ENCODE assay signal across 12 mouse cellular contexts in genomic region chr13:56588454-56589117, GRCm38 (mm10). TPM values are rescaled to one million over a fixed set of nuclear protein-coding genes. Genes with fewer than 3 reads are reported as not detected.
DNase-seq lines count a peak whose midpoint lies in the region; ATAC-seq and TF ChIP-seq lines count a peak whose summit lies in the region.
"Had no signal": no experiment of that assay in that cellular context is flagged by ENCODE, and none has a peak within 500 bp of the region (broad histone marks: within the 10 kb centered on the region; RNA-seq: fewer than 3 reads in every experiment).

No protein-coding gene starts in this region.

- 39% methylated on average over 14 of the region's 14 CpGs for WGBS in lung, embryonic 14.5 days
- WGBS in embryonic facial prominence, embryonic 12.5 days = 84% methylated on average over 14 of the region's 14 CpGs
- 41% methylated on average over 14 of the region's 14 CpGs for WGBS in intestine, embryonic 16.5 days
- WGBS in stomach, embryonic 16.5 days = 48% methylated on average over 14 of the region's 14 CpGs

- H3K27ac ChIP-seq in lung, embryonic 14.5 days (ENCODE audit: low read depth) = peak overlapping the region; percentile 87
- H3K27ac ChIP-seq in embryonic facial prominence, embryonic 12.5 days = 0 out of 2 replicates have a peak overlapping the region, but pooled peaks have one; percentile 30
- peak overlapping the region; percentile 87 for H3K27ac ChIP-seq in intestine, embryonic 16.5 days (ENCODE audit: low read length)
- peak overlapping the region; percentile 56 for H3K27ac ChIP-seq in stomach, embryonic 16.5 days (ENCODE audit: low read length)
- H3K27ac ChIP-seq: left cerebral cortex, adult 2 months had no signal

- H3K4me3 ChIP-seq in lung, embryonic 14.5 days (ENCODE audit: low read depth, low read length) = no peak overlapping the region
- H3K4me3 ChIP-seq in embryonic facial prominence, embryonic 12.5 days = no peak overlapping the region
- H3K4me3 ChIP-seq in intestine, embryonic 16.5 days (ENCODE audit: low read length) = no peak overlapping the region
- H3K4me3 ChIP-seq in stomach, embryonic 16.5 days (replicated peaks; ENCODE audit: low read length) = no peak overlapping the region
- H3K4me3 ChIP-seq: left cerebral cortex, adult 2 months had no signal

- no peak overlapping the region; the same call in 1 of the 2 replicates for H3K4me2 ChIP-seq in lung, embryonic 14.5 days
- H3K4me2 ChIP-seq in embryonic facial prominence, embryonic 12.5 days (replicated peaks) = no peak overlapping the region
- no peak overlapping the region; the same call in 1 of the 2 replicates for H3K4me2 ChIP-seq in intestine, embryonic 16.5 days (ENCODE audit: low read depth, low read length)
- H3K4me2 ChIP-seq in stomach, embryonic 16.5 days (ENCODE audit: low read depth, low read length) = no peak overlapping the region
- H3K4me2 ChIP-seq: midbrain, embryonic 11.5 days had no signal

- H3K9ac ChIP-seq in lung, embryonic 14.5 days = no peak overlapping the region
- no peak overlapping the region for H3K9ac ChIP-seq in embryonic facial prominence, embryonic 12.5 days
- peak overlapping the region; percentile 41 for H3K9ac ChIP-seq in intestine, embryonic 16.5 days (ENCODE audit: low read depth, low read length)
- H3K9ac ChIP-seq in stomach, embryonic 16.5 days (ENCODE audit: low read length) = no peak overlapping the region

- peaks cover 51% of the 10 kb centered on the region for H3K4me1 ChIP-seq in lung, embryonic 14.5 days (ENCODE audit: insufficient read depth)
- H3K4me1 ChIP-seq in embryonic facial prominence, embryonic 12.5 days = peaks cover 22% of the 10 kb centered on the region
- peaks cover 35% of the 10 kb centered on the region for H3K4me1 ChIP-seq in intestine, embryonic 16.5 days (ENCODE audit: control insufficient read depth, insufficient read depth, low read length)
- H3K4me1 ChIP-seq in stomach, embryonic 16.5 days (ENCODE audit: control insufficient read depth, insufficient read depth, low read length) = peaks cover 23% of the 10 kb centered on the region

- no peaks in the 10 kb centered on the region for H3K27me3 ChIP-seq in lung, embryonic 14.5 days (ENCODE audit: insufficient read depth, low read length)
- no peaks in the 10 kb centered on the region for H3K27me3 ChIP-seq in embryonic facial prominence, embryonic 12.5 days
- no peaks in the 10 kb centered on the region for H3K27me3 ChIP-seq in intestine, embryonic 16.5 days (replicated peaks; ENCODE audit: control insufficient read depth, insufficient read depth, low read length)
- no peaks in the 10 kb centered on the region for H3K27me3 ChIP-seq in stomach, embryonic 16.5 days (ENCODE audit: control insufficient read depth, insufficient read depth, low read length)

- no peak for TF ChIP-seq CTCF in lung, embryonic 14.5 days (IDR thresholded peaks at IDR 0.05; ENCODE audit: low read depth)

- peak; percentile 22 for ATAC-seq in lung, embryonic 14.5 days (ENCODE audit: insufficient read depth)
- ATAC-seq in embryonic facial prominence, embryonic 12.5 days (ENCODE audit: insufficient number of reproducible peaks, insufficient read depth, low FRiP score, low TSS enrichment) = no peak
- peak; percentile 93 for ATAC-seq in intestine, embryonic 16.5 days
- peak; percentile 39; the same call in 1 of the 2 replicates for ATAC-seq in stomach, embryonic 16.5 days (ENCODE audit: insufficient read depth, low FRiP score)

- H3K9me3 ChIP-seq in lung, embryonic 14.5 days (ENCODE audit: low read depth, low read length) = no peaks in the 10 kb centered on the region
- H3K9me3 ChIP-seq in embryonic facial prominence, embryonic 12.5 days = no peaks in the 10 kb centered on the region
- H3K9me3 ChIP-seq in intestine, embryonic 16.5 days (ENCODE audit: control insufficient read depth, low read length) = no peaks in the 10 kb centered on the region
- H3K9me3 ChIP-seq in stomach, embryonic 16.5 days (replicated peaks; ENCODE audit: control insufficient read depth, low read length) = no peaks in the 10 kb centered on the region

- DNase-seq in lung, embryonic 14.5 days = peak; percentile 74
- no peak for DNase-seq in lung, postnatal 25 days (ENCODE audit: low spot score)
- no peak for DNase-seq in spleen, postnatal 10 days (ENCODE audit: low spot score in 2 of 2)
- no peak for DNase-seq in cerebellum, postnatal 25 days
- DNase-seq in B cell, adult 2 months = no peak
- DNase-seq: cerebellum, postnatal 10 days; thymus, postnatal 14 days had no signal

- H3K36me3 ChIP-seq in lung, embryonic 14.5 days (ENCODE audit: insufficient read depth) = no peaks in the 10 kb centered on the region
- no peaks in the 10 kb centered on the region for H3K36me3 ChIP-seq in embryonic facial prominence, embryonic 12.5 days
- no peaks in the 10 kb centered on the region for H3K36me3 ChIP-seq in intestine, embryonic 16.5 days (ENCODE audit: control insufficient read depth, insufficient read depth, low read length)
- no peaks in the 10 kb centered on the region for H3K36me3 ChIP-seq in stomach, embryonic 16.5 days (ENCODE audit: control insufficient read depth, insufficient read depth, low read length)

RNA-seq across cellular contexts. Expression of gene Tgfbi, which starts 20.7 kb away (rescaled TPM):
- 165 and 171 TPM in 2 replicates for polyA plus RNA-seq in lung, embryonic 14.5 days (2014; fragmentation: Nextera tagmentation; extraction: Ambion mirVana)
- polyA plus RNA-seq in embryonic facial prominence, embryonic 12.5 days (2016; fragmentation: Nextera tagmentation; extraction: Ambion mirVana) = 120 and 121 TPM in 2 replicates
- 122 and 124 TPM in 2 replicates for polyA plus RNA-seq in intestine, embryonic 16.5 days (2015; fragmentation: Nextera tagmentation; extraction: Ambion mirVana)
- 180 and 191 TPM in 2 replicates for polyA plus RNA-seq in stomach, embryonic 16.5 days (2015; fragmentation: Nextera tagmentation; extraction: Ambion mirVana)

RNA-seq across cellular contexts. Expression of gene Lect2, which starts 40.3 kb away (rescaled TPM):
- polyA plus RNA-seq in lung, embryonic 14.5 days (2014; fragmentation: Nextera tagmentation; extraction: Ambion mirVana) = not detected in 2 replicates
- not detected in 2 replicates for polyA plus RNA-seq in embryonic facial prominence, embryonic 12.5 days (2016; fragmentation: Nextera tagmentation; extraction: Ambion mirVana)
- 10.3 and 15.4 TPM in 2 replicates for polyA plus RNA-seq in intestine, embryonic 16.5 days (2015; fragmentation: Nextera tagmentation; extraction: Ambion mirVana)
- polyA plus RNA-seq in stomach, embryonic 16.5 days (2015; fragmentation: Nextera tagmentation; extraction: Ambion mirVana) = 2.6 and 5.8 TPM in 2 replicates
- polyA plus RNA-seq: midbrain, embryonic 11.5 days had no signal

Comparison
In these comparisons a context has a peak if more than half of its experiments do, and no peak if none do; other contexts are left out.
1. H3K27ac ChIP-seq: peak in every context shown above with its lines; median percentile 87 in lung, embryonic 14.5 days; 87 in intestine, embryonic 16.5 days; 56 in stomach, embryonic 16.5 days; 30 in embryonic facial prominence, embryonic 12.5 days.